Comparison of ENCODE assay signal across 20 mouse cellular contexts in genomic region chr13:94240873-94241272, GRCm38 (mm10).
"Had no signal": no experiment of that assay in that cellular context is flagged by ENCODE, and none has a peak within 500 bp of the region (broad histone marks: within the 10 kb centered on the region; RNA-seq: fewer than 3 reads in every experiment).

No protein-coding gene starts in this region.

- H3K9me3 ChIP-seq: liver, embryonic 13.5 days; midbrain, embryonic 10.5 days; midbrain, embryonic 13.5 days; neural tube, embryonic 13.5 days had no signal

- H3K27ac ChIP-seq: left cerebral cortex, adult 2 months; liver, embryonic 13.5 days; midbrain, embryonic 10.5 days; midbrain, embryonic 13.5 days; neural tube, embryonic 13.5 days; stomach, postnatal 0 days had no signal

- ATAC-seq: midbrain, embryonic 13.5 days; midbrain, embryonic 16.5 days had no signal

- H3K4me2 ChIP-seq: liver, embryonic 13.5 days; midbrain, embryonic 13.5 days; neural tube, embryonic 13.5 days had no signal

- H3K36me3 ChIP-seq: liver, embryonic 13.5 days; midbrain, embryonic 10.5 days; midbrain, embryonic 13.5 days; neural tube, embryonic 13.5 days had no signal

- H3K9ac ChIP-seq: liver, embryonic 13.5 days; midbrain, embryonic 13.5 days; neural tube, embryonic 13.5 days had no signal

- DNase-seq: kidney, adult 2 months; kidney, postnatal 10 days; kidney, postnatal 36 days; layer of hippocampus, postnatal 36 days; liver, embryonic 13.5 days; lung, adult 2 months; lung, postnatal 14 days; lung, postnatal 4 days; retina, postnatal 1 day; right cerebral cortex, postnatal 25 days; thymus, adult 2 months; thymus, postnatal 14 days; thymus, postnatal 4 days had no signal

- H3K4me3 ChIP-seq: left cerebral cortex, adult 2 months; liver, embryonic 13.5 days; midbrain, embryonic 10.5 days; midbrain, embryonic 13.5 days; myocyte; neural tube, embryonic 13.5 days had no signal

- H3K27me3 ChIP-seq: liver, embryonic 13.5 days; midbrain, embryonic 13.5 days; neural tube, embryonic 13.5 days had no signal
